Mouse (Mus musculus): ENCODE measurements at regions not wholly inside any gene's neighbourhood (a gene's known extent, or its start where the extent isn't known, plus 50 kb on each side); places are given as distances from the start of the nearest gene placed in this dataset.

- no peak for DNase-seq (ENCODE audit: low spot score)
Measured at GRCm38 (mm10) chr15:24990082-24990786, 423.3 kb downstream of the Basp1 start.

GRCm38 (mm10) chr15:24980841-24981240, 432.7 kb downstream of the Basp1 start:
- no peak for DNase-seq (ENCODE audit: low spot score)

- no peak for DNase-seq (ENCODE audit: low spot score)
Measured at GRCm38 (mm10) chr15:24972020-24972419, 441.5 kb downstream of the Basp1 start.

- no peak for DNase-seq (ENCODE audit: low spot score)
Measured at GRCm38 (mm10) chr15:24969391-24969812, 444.2 kb downstream of the Basp1 start.

- no peak for DNase-seq (ENCODE audit: low spot score)
Measured at GRCm38 (mm10) chr15:24968636-24969317, 444.8 kb downstream of the Basp1 start.

- DNase-seq (ENCODE audit: low spot score) = no peak
Measured at GRCm38 (mm10) chr15:24929742-24930141, 483.8 kb downstream of the Basp1 start.

- no peak for DNase-seq (ENCODE audit: low spot score)
Measured at GRCm38 (mm10) chr15:24911866-24912265, 501.7 kb downstream of the Basp1 start.

GRCm38 (mm10) chr15:24911466-24911865, 502.1 kb downstream of the Basp1 start:
- DNase-seq (ENCODE audit: low spot score) = no peak

- no peak for DNase-seq (ENCODE audit: low spot score)
Measured at GRCm38 (mm10) chr15:24906957-24907356, 506.6 kb downstream of the Basp1 start.

- DNase-seq (ENCODE audit: low spot score) = no peak
Measured at GRCm38 (mm10) chr15:24878846-24879245, 534.7 kb downstream of the Basp1 start.

GRCm38 (mm10) chr15:24877711-24878598, 535.6 kb downstream of the Basp1 start:
- no peak for DNase-seq (ENCODE audit: low spot score)

GRCm38 (mm10) chr15:24876157-24876731, 537.3 kb downstream of the Basp1 start:
- no peak for DNase-seq (ENCODE audit: low spot score)

GRCm38 (mm10) chr15:24840271-24840670, 573.3 kb downstream of the Basp1 start:
- no peak for DNase-seq (ENCODE audit: low spot score)

GRCm38 (mm10) chr15:24838390-24838789, 575.2 kb downstream of the Basp1 start:
- no peak for DNase-seq (ENCODE audit: low spot score)

GRCm38 (mm10) chr15:24827881-24828280, 585.7 kb downstream of the Basp1 start:
- no peak for DNase-seq (ENCODE audit: low spot score)

GRCm38 (mm10) chr15:24827259-24827658, 586.3 kb downstream of the Basp1 start:
- no peak for DNase-seq (ENCODE audit: low spot score)

GRCm38 (mm10) chr15:24796836-24797235, 616.7 kb downstream of the Basp1 start:
- no peak for DNase-seq (ENCODE audit: low spot score)

GRCm38 (mm10) chr15:24793381-24793780, 620.2 kb downstream of the Basp1 start:
- DNase-seq (ENCODE audit: low spot score) = no peak

- DNase-seq (ENCODE audit: low spot score) = no peak
Measured at GRCm38 (mm10) chr15:24786336-24786735, 627.2 kb downstream of the Basp1 start.

- DNase-seq (ENCODE audit: low spot score) = no peak
Measured at GRCm38 (mm10) chr15:24778234-24778633, 635.3 kb downstream of the Basp1 start.

- DNase-seq (ENCODE audit: low spot score) = no peak
Measured at GRCm38 (mm10) chr15:24751480-24752157, 661.9 kb downstream of the Basp1 start.
